Mouse (Mus musculus) heart, embryonic 12.5 days (tissue): ENCODE measurements around the gene Zc3h7a. TPM values are rescaled to one million over a fixed set of nuclear protein-coding genes. Genes with fewer than 3 reads are reported as not detected.
A peak's percentile ranks its signal among the peaks of the same experiment; 100 is the strongest.

Source experiments
- ATAC-seq: fragments of 200-750 bp; cut with Nextera tagmentation; 2 replicates; pipeline ENCODE4 v1.8.0; 2017; ENCODE audit warnings: moderate TSS enrichment, moderate library complexity; ENCODE audit not compliant: insufficient number of reproducible peaks, low FRiP score
- H3K27ac ChIP-seq: fragments of 300-500 bp; sonication (generic); 2 replicates; pipeline ENCODE4 v1.5.1; 2016; ENCODE audit warnings: mild to moderate bottlenecking, moderate library complexity; ENCODE audit not compliant: poor library complexity, severe bottlenecking
- H3K27me3 ChIP-seq: fragments of 300-500 bp; sonication (generic); replicated peaks from 2 replicates; pipeline ENCODE4 v1.6.1; 2016; ENCODE audit warnings: mild to moderate bottlenecking, moderate library complexity
- H3K36me3 ChIP-seq: fragments of 300-500 bp; sonication (generic); 2 replicates; pipeline ENCODE4 v1.6.1; 2016; ENCODE audit warnings: mild to moderate bottlenecking, moderate library complexity
- H3K4me1 ChIP-seq: fragments of 300-500 bp; sonication (generic); replicated peaks from 2 replicates; pipeline ENCODE4 v1.6.1; 2016; ENCODE audit warnings: mild to moderate bottlenecking
- H3K4me2 ChIP-seq: fragments of 300-500 bp; sonication (generic); 2 replicates; pipeline ENCODE4 v1.6.1; 2016; ENCODE audit warnings: mild to moderate bottlenecking, moderate library complexity
- H3K4me3 ChIP-seq: fragments of 300-500 bp; sonication (generic); 2 replicates; pipeline ENCODE4 v1.5.1; 2016; ENCODE audit warnings: mild to moderate bottlenecking
- H3K9ac ChIP-seq: fragments of 300-500 bp; sonication (generic); 2 replicates; pipeline ENCODE4 v1.6.1; 2016; ENCODE audit warnings: mild to moderate bottlenecking, moderate library complexity
- H3K9me3 ChIP-seq: fragments of 300-500 bp; sonication (generic); replicated peaks from 2 replicates; pipeline ENCODE4 v1.6.1; 2016; ENCODE audit warnings: mild to moderate bottlenecking, moderate library complexity
- WGBS: fragments of 180-500 bp; shearing (Covaris S2); methylation state at CpG from one replicate; pipeline ENCODE4 v1.1.7; 2016; 5-methylcytosine and 5-hydroxymethylcytosine counted together
- polyA plus RNA-seq: library from polyadenylated mRNA; unstranded; fragments of >200 nt; fragmentation: Nextera tagmentation; extraction: Ambion mirVana; gene quantifications from 2 replicates; pipeline ENCODE4 v1.2.1, GENCODE M21; 2016

Zc3h7a gene
- 77.9 and 83.9 TPM in 2 replicates for polyA plus RNA-seq

DNA sequence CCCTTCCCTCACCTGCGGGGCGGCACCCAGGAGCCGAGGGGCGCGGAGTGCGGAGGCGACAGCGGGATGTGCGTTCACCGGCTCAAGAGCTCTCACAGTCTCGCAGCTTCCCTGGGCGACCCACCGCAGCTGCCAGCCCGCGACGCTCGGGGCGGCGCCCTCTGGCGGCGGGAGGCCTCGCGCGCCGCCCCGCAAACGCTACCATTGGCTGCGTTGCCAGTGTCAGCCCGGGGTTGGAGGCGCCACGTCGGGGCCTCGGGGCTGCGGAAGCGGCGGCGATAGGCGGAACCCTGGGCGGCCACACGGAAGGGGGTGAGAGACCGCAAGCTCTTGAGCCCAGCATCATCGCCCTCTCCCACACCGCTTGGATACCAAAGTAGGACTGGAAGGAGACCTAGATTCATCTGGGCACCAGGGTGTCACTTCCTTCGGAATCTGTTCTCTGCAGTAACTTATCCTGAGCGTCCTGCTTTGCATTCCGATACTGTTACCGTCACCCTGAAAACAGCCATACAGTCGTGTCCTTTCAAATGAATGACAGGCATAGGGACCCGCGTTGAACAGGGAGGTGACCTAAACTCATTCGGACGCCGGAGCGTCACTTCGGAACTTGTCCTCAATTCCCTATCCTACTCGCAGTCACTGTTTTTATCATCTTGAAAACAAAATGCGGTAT, at the start of gene Zc3h7a:
TSS of gene Zc3h7a (minus strand) at position 186 of the 676 bp plus-strand sequence.
- H3K9me3 ChIP-seq: peaks cover 4% of the 10 kb centered on the region; the same call in 1 of the 2 replicates
- H3K4me3 ChIP-seq: peak within 1 kb of the TSS; percentile 96
- H3K4me1 ChIP-seq: peaks cover 18% of the 10 kb centered on the region
- no peaks in the 10 kb centered on the region for H3K36me3 ChIP-seq
- H3K27ac ChIP-seq: peak within 1 kb of the TSS; percentile 82
- H3K27me3 ChIP-seq: no peaks in the 10 kb centered on the region
- peak; percentile 92 for ATAC-seq
- peak within 1 kb of the TSS; percentile 92 for H3K9ac ChIP-seq
- WGBS: under 1% methylated on average over 57 of the region's 57 CpGs
- H3K4me2 ChIP-seq: peak within 1 kb of the TSS; percentile 80

DNA sequence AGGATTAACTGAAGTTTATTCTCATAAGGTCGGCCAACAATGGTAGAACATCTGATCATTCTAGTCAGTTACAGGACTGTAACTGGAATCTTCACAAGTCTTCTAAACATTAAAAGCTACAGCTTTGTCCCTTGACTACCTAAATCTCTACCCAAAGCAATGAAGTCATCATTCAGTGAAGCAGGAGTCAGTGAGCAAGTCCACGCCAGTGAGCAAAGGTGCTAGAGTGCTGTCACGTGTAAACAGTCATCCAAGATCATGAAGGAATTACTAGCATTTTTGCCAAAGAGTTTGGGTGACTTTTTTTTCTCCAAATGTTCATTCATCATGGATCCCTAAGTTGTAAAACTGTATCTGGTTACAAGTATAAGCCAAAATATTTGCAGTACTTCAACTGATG, 41.6 kb upstream of the Zc3h7a start:
- Histone ChIP-seq H3K4me3 (no peak overlapping the region), H3K9me3 (no peaks in the 10 kb centered on the region), H3K27ac (no peak overlapping the region), H3K4me1 (no peaks in the 10 kb centered on the region), H3K4me2 (no peak overlapping the region), H3K36me3 (peaks cover 58% of the 10 kb centered on the region), H3K27me3 (no peaks in the 10 kb centered on the region), H3K9ac (no peak overlapping the region)
- WGBS: 83% methylated on average over 3 of the region's 3 CpGs
- no peak for ATAC-seq

DNA sequence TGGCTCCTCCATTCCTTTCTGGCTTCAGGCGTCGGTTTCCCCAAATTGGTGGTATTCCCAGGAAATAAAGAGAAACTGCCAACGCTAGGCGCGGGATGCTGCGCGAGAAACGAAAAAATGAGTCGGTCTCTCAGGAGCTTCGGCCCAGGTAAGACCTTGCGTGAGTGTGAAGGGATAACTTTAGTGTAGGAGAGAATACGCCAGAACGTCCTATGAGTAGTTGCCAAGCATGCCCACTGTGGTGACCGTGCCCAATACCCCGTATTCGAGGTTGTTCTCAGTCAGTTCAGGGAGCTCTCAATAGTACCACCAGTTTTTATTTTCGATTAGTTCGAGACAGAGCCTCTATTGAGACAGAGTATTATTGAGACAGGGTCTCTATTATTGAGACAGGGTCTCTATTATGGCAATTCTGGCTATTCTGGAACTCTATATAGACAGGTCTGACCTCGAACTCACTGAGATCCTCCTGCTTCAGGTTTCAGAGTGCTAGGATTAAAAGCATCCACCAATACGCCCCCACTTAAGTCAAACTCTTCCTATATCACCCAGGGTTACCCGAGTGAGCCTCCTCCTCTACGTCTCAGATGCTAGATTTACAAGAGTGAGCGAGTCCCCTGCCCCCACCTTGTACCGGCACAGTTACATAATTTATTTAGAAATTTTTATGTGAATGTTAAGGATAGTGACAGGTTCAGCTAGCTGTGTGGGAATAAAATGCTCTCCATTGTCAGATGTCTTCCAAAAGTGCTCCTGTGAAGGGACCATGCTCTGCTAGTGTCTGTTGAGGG, 27.6 kb upstream of the Zc3h7a start:
- WGBS: 5% methylated on average over 24 of the region's 24 CpGs

DNA sequence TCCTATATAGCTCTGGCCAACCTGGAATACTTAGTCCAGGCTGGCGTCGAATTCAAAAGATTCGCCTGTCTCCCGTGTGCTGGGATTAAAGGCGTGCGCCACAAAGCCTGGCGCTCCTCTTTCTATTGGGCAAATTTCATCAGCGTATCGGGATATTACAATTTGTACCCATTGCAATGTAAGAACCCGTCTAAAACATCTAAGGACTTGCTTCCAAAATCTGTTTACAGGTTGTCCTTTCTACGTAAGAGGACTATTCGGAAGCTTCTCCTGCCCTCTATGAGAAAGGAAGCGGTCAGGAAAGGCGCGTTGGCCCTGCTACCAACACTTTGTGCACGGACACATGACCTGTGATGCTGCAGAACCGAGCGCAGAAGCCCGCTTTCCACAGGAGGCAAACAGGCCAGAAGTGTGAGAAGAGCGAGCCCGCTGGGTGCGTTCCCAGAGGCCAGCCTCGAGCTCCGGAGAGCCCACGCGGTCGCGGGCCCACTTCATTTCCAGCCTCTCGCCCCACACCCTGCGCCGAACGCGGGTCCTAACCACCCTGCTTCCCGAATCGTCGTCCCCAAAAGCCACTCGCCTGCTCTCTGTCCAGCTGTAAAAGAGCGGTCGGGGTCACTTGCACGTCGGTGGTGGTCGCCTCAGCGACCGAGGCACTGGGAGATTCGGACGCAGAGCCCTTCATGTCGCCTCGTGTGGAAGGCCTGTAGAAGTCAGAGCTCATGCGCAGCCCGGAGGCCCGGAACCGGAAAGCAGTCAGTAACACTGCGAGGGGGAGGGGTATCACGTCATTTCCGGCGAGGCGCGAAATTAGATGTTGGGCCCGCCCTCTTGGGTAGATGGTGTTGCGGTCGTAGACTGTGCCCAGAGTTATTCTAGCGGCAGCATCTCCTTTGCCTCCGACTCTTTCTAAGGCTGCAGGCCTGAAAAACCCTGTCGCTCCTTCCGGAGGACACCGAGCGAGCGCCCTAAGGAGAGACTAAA, 26.7 kb upstream of the Zc3h7a start, which contains the start of gene Rsl1d1:
TSS of gene Rsl1d1 (minus strand) at position 761 of the 984 bp plus-strand sequence.
- ATAC-seq: peak; percentile 98
- H3K9me3 ChIP-seq: no peaks in the 10 kb centered on the region
- peak within 1 kb of the TSS; percentile 85 for H3K9ac ChIP-seq
- H3K4me1 ChIP-seq: peaks cover 20% of the 10 kb centered on the region
- H3K27ac ChIP-seq: peak within 1 kb of the TSS; percentile 84
- no peaks in the 10 kb centered on the region for H3K27me3 ChIP-seq
- peak within 1 kb of the TSS; percentile 91 for H3K4me3 ChIP-seq
- WGBS: under 1% methylated on average over 68 of the region's 68 CpGs
- peaks cover 45% of the 10 kb centered on the region for H3K36me3 ChIP-seq
- peak within 1 kb of the TSS; percentile 91 for H3K4me2 ChIP-seq

More for the DNA sequence above, 27.6 kb upstream of the Zc3h7a start:
- no peaks in the 10 kb centered on the region for H3K9me3 ChIP-seq
- no peaks in the 10 kb centered on the region for H3K27me3 ChIP-seq
- H3K27ac ChIP-seq: peak overlapping the region; percentile 84
- H3K9ac ChIP-seq: peak overlapping the region; percentile 85
- H3K4me1 ChIP-seq: peaks cover 20% of the 10 kb centered on the region
- H3K36me3 ChIP-seq: peaks cover 44% of the 10 kb centered on the region
- no peak for ATAC-seq
- peak overlapping the region; percentile 91 for H3K4me3 ChIP-seq
- peak overlapping the region; percentile 91 for H3K4me2 ChIP-seq

DNA sequence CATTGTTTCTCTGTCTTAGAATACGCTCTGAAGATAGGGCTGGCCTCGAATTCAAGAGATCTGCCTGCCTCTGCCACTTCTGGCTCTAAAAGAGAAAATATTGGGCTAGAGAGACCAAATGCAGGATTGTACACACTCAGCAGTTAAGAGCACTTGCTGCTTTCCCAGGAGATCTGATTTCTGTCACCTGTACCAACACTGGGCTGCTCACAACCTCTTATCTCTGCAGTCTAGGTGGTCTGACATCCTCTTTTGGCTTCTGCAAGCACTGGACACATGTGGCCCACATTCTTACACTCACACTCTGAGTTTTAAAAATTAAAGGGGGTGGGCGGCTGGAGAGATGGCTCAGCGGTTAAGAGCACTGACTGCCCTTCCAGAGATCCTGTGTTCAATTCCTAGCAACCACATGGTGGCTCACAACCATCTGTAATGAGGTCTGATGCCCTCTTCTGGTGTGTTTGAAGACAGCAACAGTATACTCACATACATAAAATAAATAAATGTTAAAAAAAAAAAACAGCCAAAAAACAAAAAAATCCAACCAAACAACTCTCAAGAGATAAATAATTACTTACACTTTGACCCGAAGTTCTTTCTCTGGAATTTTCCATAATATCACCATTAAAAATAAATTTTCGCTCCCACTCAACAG, 25.7 kb upstream of the Zc3h7a start:
- Histone ChIP-seq H3K9me3 (no peaks in the 10 kb centered on the region), H3K27ac (no peak overlapping the region), H3K27me3 (no peaks in the 10 kb centered on the region), H3K36me3 (peaks cover 51% of the 10 kb centered on the region), H3K4me3 (peak overlapping the region; percentile 91), H3K4me2 (peak overlapping the region; percentile 91), H3K4me1 (peaks cover 20% of the 10 kb centered on the region), H3K9ac (no peak overlapping the region)
- ATAC-seq: no peak
- WGBS: 63% methylated on average over 6 of the region's 6 CpGs

DNA sequence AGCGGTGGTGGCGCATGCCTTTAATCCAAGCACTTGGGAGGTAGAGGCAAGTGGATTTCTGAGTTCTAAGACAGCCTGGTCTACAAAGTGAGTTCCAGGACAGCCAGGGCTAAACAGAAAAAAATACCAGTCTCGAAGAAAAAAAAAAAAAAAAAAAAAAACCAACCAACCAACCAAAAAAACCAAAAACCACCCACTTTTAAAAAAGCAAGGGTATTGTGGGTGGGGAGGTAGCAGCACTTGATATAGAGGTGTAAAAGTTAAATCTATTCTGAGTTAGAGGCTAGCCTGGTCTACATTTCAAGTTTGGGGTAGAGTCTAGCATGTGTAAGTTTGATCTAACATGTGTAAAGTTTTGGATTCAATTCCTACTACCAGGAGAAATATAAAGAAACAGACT, 24.1 kb upstream of the Zc3h7a start:
- 92% methylated on average over 3 of the region's 3 CpGs for WGBS
- H3K9ac ChIP-seq: no peak overlapping the region
- H3K27ac ChIP-seq: no peak overlapping the region
- H3K4me3 ChIP-seq: no peak overlapping the region
- no peak for ATAC-seq
- no peak overlapping the region for H3K4me2 ChIP-seq
- H3K36me3 ChIP-seq: peaks cover 62% of the 10 kb centered on the region
- H3K4me1 ChIP-seq: peaks cover 20% of the 10 kb centered on the region
- H3K9me3 ChIP-seq: no peaks in the 10 kb centered on the region
- no peaks in the 10 kb centered on the region for H3K27me3 ChIP-seq

DNA sequence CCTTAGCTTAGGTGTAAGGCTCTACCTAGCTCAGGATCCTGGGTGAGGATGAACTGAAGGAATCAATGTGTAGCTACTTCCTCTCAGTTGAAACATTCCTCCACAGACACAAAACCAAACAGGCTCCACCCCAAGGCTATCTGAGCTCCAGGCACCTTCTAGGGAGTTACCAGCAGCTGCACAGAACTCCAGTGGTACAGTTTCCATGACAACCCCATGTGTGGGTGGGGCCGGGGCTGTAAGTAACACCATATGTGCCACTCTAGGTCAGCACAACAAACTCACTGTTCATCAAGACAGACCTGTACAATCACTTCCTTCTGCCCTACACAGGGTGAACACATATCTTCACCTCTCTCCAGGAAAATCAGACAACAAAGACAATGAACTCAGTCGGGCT, 22.3 kb upstream of the Zc3h7a start:
- 71% methylated on average over 2 of the region's 2 CpGs for WGBS
- Histone ChIP-seq H3K27ac (no peak overlapping the region), H3K4me1 (peaks cover 8% of the 10 kb centered on the region), H3K9ac (no peak overlapping the region), H3K9me3 (no peaks in the 10 kb centered on the region), H3K36me3 (peaks cover 80% of the 10 kb centered on the region), H3K27me3 (no peaks in the 10 kb centered on the region), H3K4me2 (no peak overlapping the region), H3K4me3 (no peak overlapping the region)
- ATAC-seq: no peak

DNA sequence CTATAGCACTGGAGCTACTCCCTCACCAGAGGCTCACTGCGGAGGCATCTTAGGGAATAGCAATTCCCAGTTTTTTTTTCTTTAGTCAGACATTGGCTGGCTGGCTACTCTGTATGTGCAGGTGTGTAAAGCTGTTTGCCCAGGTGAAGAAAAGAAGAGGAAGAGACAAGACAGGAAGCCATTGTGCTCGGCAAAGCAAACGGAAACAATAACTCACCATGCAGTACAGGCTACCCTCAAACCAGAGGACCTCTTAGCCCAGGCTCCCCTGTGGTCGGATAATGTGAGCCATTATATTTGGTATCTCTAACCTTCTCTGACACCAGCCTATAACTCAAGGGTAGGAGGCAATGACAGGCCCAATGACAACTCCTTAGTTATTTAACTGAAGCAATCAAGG, 20.9 kb upstream of the Zc3h7a start:
- no peak for ATAC-seq
- Histone ChIP-seq H3K36me3 (peaks cover 93% of the 10 kb centered on the region), H3K4me1 (peaks cover 5% of the 10 kb centered on the region), H3K4me3 (no peak overlapping the region), H3K4me2 (no peak overlapping the region), H3K27ac (no peak overlapping the region), H3K9ac (no peak overlapping the region), H3K9me3 (no peaks in the 10 kb centered on the region), H3K27me3 (no peaks in the 10 kb centered on the region)
- 85% methylated on average over 4 of the region's 4 CpGs for WGBS

DNA sequence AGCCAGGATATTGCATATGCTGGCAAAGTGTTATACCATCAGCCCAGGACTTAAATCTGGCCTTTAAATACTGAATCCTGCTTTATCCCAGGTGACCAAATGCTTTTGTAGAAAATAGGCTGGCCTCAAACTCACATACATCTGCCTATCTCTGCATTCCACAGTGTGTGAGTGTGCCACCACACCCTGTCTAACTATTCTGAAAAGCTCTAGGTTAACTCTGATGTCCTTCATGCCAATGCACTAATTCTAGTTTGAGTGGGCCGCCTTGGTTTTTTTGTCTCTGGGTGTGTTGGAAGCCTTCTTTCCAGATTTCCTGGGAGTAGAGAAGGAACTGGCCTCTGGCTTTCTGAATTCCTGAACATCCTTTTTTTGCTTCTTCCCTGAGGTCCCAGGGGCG, 17.0 kb upstream of the Zc3h7a start:
- Histone ChIP-seq H3K4me2 (no peak overlapping the region), H3K27me3 (no peaks in the 10 kb centered on the region), H3K4me3 (no peak overlapping the region), H3K9ac (no peak overlapping the region), H3K9me3 (no peaks in the 10 kb centered on the region), H3K27ac (no peak overlapping the region), H3K36me3 (peaks cover 59% of the 10 kb centered on the region), H3K4me1 (0 out of 2 replicates have a peak, but pooled peaks cover 3% of the 10 kb centered on the region)
- no peak for ATAC-seq
- WGBS: 94% methylated on average over 2 of the region's 2 CpGs

DNA sequence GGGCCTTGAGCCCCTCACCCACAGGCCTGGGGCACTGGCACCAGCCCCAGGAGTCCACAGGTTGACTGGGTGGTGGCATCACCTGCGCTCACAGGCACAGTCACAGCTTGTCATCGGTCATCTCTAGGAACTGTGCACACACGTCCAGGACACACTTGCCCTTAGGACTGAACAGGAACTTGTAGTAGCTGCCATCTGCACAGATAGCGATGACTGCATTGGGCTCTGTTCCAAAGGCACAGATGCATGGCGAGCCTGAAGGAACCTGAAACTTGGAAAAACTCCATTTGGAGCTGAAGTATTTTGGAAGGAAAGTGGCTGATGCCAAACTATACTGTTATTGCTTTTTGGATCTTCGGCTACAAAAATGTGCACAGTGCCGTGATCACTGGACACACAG, 14.0 kb upstream of the Zc3h7a start:
- peaks cover 30% of the 10 kb centered on the region for H3K36me3 ChIP-seq
- ATAC-seq: no peak
- 0 out of 2 replicates have a peak, but pooled peaks cover 3% of the 10 kb centered on the region for H3K4me1 ChIP-seq
- H3K9me3 ChIP-seq: no peaks in the 10 kb centered on the region
- H3K27ac ChIP-seq: no peak overlapping the region
- 75% methylated on average over 7 of the region's 7 CpGs for WGBS
- no peak overlapping the region for H3K4me2 ChIP-seq
- no peaks in the 10 kb centered on the region for H3K27me3 ChIP-seq
- H3K9ac ChIP-seq: no peak overlapping the region
- no peak overlapping the region for H3K4me3 ChIP-seq
